Mouse (Mus musculus) layer of hippocampus, postnatal 36 days (tissue): ENCODE data around the gene Usf2. TPM values are rescaled to one million over a fixed set of nuclear protein-coding genes. Genes with fewer than 3 reads are reported as not detected.

ENCODE experiments used
- DNase-seq, 2 experiments: peaks; one replicate each; pipeline ENCODE4 v3.0.0; 2022
- total RNA-seq, 2 experiments: library from RNA; stranded (reverse); gene quantifications; 2 replicates each; pipeline ENCODE4 v1.2.3; 2021

Usf2 gene
- 100 to 1,000 TPM; 116 to 126 TPM for total RNA-seq

DNA sequence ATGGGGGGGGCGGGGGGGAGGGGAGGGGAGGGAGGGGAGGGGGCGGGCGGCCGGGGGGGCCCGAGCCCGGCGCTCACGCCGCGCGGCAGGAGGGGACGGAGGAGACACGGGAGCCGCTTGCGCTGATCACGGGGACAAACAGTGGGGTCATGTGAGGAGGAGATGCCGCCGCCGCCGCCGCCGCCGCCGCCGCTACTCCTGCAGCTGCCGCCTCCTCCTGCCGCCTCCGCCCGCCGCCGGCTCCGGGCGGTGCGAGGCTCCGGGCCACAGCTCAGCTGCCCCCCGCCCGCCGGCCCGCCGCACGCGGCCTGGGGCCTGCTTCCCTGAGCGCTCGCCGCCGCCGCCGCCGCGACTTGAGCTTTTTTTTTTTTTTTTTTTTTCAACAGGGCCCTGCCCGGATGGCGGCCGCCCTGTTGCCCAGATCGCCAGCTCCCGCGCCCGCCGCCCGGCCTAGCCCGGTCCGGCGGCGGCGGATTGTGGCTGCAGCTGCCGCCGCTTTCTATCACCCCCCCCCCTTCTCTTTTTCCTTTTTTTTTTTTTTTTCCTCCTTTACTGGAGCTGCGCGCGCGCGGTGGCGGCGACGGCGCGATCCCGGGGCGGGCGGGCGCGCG, at the start of gene Usf2:
Gene Usf2, minus strand, starts transcription at position 48 of the 611 bp plus-strand sequence.
- DNase-seq, result peak; percentile 77 to 82

DNA sequence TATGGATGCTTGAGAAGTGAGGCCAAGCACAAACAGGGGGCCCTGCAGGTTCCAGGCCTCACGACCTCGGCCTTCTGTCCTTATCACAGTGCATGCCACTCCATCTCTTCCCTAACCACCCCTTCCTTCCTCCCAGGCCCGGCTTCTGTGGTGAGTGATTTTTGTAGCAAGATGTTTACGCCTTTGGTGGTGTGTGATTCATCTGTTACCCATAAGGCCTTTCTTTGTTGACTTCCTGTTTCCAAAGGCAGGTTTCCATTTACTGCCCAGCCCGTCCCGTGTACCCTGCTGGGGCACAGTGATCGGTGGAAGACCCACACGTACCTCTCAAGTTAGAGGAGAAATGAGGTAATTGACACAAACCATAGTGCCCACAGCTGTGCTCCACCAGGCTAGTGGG, 46.0 kb upstream of the Usf2 start:
- DNase-seq, result no peak

DNA sequence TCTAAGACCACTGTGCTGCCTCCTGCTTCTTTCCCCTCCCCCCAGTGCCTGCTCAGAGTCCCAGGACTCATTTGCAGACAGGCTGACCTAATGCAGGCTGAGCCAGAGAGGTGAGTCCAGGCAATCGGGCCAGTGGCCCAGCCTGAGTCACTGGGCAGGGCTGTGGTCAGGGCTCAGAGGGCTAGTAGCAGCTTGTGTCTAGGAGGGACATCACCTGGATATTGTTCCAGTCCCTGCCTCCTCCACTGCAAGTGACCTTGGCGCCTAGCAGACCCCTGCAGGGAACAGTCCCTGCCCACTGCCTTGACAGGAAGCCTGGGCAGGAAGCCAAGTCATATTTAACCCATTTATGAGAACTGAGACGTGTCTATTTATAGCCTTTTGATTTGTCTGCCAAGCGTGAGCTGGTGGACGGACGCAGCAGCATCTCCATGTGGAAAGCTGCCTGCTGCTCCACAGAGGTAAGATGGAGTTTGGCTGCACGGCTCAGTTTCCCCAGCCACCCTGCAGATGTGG, 44.0 kb upstream of the Usf2 start:
- no peak for DNase-seq

DNA sequence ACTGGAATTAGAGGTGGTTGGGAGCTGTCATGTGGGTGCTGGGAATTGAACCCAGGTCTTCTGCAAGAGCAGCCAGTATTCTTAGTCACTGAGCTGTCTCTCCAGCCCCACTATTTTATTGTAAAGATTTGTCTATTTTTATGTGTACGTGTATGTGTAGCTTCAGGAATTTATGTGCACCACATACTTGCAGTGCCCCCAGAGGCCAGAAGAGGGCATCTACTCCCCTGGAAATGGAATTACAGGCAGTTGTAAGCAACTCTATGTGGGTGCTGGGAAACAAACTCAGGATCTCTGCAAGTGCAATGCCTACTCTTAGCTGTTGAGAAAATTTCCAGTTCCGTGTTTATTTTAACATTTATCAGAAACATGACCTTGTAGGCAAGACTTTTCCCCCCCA, 39.9 kb upstream of the Usf2 start:
- DNase-seq, result no peak

DNA sequence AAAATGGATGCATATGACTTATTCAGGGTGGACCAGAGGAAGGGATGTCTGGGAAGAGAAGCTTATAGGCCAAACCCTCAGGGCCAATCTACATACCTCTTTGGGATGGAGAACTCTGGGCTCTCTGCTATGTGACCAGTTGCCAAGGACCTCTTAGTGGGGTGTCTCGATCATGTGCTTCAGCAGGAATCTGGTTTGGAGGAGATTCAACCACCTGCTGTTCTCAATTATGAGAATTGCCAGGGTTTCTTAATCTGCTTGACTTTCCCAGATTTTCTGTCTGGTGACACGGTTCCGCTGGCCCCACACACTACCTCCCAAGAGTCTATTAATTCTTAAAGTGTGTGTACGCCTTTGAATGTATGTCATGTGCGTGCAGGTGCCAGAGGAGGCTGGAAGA, 37.4 kb upstream of the Usf2 start:
- DNase-seq, result no peak

DNA sequence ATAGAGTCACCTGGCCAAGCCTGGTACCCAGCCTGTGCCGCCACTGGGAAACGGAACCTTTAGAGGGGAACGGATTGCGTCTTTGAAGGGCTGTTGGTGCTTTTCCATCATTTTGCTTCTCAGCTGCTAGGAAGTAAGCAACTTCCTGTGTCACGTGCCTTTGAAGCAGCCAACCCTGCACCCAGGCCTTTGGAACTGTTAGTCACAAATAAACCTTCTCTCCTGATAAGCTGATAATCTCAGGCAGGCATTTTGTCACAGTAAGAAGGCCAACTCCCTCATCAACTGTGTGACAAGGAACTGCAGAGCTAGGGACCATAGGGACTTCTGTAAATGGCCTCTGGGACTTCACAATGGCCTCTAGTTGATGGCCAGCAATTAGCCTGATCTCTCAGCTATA, 35.5 kb upstream of the Usf2 start:
- no peak for DNase-seq

DNA sequence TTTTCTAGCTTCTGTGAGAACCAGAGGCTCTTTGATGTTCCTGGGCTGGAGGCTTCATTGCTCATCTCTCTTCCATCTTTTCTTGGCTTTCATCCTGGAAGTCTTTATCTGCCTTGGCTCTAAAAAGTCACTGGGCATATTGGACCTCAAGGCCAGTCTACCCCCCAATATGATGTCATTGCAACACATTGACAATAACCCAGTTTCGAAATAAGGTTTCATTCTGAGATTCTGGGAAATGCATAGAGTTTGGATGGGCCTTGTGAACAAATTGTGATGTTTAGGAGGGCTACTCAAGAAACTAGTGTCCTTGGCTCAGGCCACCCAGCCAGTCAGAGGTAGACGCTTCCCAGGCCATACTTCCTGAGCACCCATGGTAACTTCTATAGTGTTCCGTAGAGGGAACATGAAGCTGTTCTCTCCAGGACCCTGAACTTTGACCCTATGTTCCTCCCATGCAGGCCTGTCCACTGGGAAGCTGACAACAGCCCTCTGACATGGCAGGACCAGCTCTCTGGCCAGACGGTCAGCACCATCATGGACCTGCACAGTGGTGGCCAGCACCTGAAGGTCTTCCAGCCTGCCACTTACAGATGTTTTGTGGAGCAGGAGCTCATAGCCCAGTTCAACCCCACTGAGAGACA, 32.0 kb upstream of the Usf2 start:
- DNase-seq, result no peak

DNA sequence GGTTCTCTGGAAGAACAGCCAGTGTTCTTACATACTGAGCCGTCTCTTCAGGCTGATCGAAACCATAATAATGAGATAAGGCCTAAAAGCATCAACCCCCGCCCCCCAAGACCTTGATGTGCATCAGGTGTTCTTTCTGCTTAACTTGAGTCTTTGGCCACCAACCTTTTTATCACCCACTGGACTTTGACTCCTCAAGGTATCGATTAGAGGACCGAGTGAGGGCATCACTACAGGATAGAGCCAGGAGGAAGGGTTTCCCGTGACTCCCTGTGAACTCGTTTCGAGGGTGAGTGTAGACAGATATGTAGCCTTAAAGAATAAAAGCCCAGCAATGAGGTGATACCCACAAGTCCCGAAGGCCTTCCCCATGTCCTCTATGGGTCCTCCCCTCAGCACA, 28.8 kb upstream of the Usf2 start:
- DNase-seq, result no peak

DNA sequence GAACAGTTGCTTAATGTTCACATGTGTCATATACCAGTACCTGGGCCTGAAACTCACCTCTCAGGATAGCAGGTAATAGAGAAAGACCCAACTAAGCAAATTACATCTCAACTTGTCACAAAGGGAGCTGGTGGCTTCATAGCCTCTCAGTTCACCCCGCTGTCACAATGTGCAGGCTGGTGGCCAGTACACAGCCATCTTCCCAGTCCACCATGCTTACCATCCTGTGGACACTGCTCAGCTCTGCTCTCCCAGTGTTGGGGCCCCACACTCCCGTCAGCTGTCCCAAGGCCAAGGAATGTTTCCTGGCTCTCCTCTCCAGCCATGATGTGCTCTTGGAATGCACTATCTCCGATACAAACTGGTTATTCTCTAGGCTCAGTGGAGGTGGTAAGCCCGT, 25.1 kb upstream of the Usf2 start:
- DNase-seq, result no peak

DNA sequence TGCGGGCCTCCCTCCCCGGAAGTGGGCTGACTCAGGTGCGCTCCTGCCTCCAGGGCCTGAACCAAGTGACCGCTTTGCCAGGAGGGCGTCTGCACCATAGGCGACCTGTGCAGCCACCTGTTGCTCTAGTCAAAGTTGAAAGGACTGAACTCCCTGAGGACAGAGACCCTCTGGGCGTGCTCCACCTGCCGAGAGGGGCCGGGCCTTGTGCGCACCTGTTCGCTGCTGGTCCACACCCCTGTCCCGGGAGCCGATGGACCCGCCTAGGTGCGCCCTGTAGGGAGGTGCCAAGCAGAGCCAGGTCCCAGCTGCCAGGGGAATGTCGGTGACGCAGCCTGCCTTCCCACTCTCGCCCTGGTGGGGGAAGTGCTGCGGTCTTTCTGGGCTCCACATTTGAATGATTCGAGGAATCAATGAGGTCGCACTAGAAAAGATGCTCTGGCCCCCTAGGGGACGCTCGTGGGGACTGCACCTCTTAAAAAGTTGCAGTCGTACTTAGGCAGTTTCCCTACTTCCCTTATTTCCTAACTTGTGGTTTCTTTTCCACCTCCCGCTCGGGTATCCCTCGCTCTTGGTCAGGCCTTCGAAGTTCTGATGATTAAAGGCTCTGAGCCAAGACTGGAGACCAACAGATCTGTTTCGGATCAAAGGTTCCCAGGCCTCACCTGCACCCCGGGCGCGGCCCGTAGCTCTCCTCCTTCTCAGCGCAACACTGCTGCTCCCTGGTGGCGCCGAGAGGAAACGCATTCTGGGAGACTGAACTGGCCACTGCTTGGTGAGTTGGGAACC, 17.1 kb upstream of the Usf2 start, which contains the start of gene Fam187b:
Gene Fam187b, plus strand, starts transcription at position 290 of the 789 bp plus-strand sequence.
- DNase-seq, result peak; percentile 62 to 73

DNA sequence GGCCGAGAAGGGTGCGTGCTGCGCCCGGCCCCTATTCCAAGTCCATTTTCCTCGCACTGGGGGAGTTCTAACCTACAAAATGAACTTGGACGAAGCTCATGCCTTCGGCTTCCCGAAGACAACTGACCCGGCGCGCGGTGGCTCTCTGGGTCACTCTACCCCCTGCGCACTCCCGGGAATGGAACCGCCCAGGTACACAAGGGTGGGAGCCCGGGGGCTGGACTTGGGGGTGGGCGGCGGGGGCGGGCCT, 16.6 kb upstream of the Usf2 start, which contains the start of gene Lsr:
Gene Lsr, minus strand, starts transcription at position 214 of the 250 bp plus-strand sequence.
- DNase-seq, result no peak

DNA sequence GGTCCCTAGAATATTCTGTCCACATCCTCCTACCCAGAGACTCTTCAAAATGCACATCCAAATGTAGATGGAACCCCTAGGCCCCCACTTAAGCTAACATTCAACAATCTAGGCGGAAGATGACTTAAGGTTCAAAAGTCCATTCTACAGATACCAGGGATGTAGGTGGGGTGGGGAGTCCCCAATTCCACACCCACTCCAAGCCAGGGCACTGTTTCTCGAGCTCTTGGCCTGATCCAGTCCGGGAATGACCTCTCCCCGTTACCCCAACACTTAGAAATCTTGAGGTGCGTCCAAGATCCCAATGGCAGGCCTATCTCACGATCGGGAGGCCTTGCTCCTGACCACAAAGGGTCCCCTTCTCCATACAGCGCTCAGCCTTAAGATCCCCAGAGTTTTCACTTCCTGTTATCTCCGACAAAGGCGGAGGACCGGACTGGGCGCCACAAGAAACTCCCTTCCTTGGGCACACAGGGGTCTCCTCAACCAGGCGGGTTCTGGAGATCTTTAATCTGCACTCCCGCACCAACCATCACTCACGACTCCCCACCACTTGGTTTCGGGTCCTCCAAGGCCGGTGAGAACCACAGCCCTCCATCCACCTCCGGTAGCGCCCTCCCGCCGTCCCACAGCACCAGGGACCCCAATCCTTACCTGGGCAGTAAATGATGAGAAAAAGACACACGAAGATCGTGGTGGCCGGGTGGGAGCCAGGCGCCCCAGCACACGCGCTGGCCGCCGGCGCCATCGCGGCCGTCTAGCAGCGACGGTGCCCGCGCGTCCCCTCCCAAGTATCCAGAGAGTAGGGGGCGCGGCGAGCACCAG, 16.0 kb upstream of the Usf2 start:
- no peak for DNase-seq

DNA sequence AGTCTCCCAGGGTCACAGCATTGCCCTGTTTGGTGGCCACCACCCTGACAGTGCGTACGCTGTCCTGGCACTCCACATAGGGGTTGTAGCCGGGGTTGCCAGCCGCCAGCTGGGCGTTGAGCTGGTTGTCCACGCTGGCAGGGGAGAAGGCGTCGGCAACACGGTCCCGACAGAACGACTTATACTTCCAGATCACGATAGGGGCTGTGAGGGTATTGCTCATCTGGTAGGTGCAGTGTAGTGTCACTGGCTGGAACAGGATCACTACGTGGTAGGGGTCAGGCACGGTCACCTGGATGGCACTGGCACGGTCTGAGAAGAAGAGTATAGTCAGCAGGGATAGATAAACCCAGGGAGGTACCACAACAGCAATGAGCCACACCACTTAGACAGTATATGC, 15.3 kb upstream of the Usf2 start:
- DNase-seq, result no peak

DNA sequence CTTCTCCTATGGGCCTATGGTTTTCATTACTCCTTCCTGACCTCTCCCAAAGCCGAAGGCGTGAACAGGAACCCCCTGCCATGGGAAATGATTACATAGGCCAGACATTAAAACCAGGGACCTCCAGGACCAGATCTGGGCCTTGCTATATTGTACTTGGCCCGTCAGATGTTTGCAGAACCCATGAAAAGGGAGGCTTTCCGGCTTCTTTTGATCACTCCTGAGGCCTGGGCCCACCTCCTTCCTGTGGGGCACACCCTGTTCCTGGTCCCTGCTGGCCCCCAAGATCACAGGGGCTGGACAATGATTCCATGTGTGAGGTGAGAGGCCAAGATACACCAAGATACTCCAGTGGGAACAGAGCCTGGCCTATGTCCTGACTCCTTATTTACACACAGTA, 12.6 kb upstream of the Usf2 start:
- no peak for DNase-seq

DNA sequence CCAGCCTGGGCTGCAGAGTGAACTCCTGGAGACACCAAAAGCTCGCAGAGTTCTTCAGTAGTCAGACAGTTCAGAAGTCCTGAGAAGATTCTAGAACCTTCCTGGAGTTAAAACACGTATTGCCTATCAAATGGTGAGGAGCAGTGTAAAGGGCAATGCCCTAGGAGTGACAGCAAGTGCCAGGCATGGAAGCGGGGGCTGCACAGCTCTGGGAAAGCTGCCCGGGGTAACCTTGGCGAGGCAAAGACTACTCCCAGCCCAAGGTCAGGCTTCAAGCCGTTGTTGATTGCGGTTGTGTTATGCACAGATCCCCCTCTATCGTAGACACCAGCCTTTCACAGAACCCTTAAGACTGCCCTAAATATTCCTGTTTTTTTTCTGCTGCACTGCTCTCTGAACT, 12.0 kb upstream of the Usf2 start:
- DNase-seq, result no peak

DNA sequence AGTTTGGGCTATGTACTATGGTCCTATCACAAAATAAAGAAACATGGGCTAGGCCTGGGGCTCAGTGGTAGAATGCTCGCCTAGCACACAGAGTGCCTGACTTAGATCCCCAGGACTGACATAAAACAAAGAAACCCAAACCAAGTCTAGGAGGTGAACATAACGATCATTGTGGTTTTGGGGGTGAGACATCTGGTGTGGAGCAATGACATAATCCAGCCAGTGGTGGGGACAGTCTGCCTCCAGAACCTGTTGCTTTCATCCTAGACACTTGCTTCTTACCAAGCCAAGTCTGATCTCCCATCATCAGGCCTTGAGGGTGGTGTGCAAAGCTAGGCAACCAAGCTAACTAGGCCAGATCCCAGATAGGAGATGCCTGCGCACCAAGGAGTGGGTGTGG, 10.1 kb upstream of the Usf2 start:
- DNase-seq, result no peak

DNA sequence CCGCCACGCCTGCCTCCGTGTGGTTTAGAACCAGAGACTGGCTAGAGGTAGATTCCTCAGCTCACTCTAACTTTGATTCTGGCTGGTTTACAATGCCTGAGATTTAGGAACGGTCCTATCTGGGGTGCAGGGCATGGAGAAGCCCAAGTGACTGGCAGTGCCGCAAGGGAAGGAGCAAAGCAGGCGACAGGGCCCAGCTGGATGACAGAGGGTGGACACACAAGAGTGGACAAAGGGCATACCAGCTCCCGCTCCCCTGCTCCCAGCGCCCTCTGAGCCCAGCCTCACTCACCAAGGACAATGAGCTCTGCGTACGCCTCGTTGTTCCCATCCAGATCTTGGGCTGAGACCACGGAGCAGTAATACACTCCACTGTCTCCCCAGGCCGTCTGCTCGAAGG, 9.1 kb upstream of the Usf2 start:
- DNase-seq, result no peak

DNA sequence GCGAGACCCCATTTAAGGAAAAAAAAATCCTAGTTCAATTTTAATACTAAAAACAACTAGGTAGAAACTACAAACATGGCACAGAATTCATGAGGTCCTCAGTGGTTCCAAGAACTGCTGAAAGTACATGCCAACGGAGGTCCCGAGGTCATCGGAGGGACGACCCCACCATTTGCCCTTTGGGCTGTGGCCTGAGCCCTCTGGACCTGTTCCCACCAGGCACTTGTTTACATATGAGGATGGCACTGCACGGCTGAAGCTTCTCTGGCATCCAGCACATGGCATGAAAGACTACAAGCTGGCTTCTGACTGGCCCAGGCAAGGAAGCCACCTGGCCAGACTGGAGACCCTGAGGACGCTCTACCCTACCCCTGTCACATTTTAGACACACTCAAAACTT, 7.8 kb upstream of the Usf2 start:
- no peak for DNase-seq

DNA sequence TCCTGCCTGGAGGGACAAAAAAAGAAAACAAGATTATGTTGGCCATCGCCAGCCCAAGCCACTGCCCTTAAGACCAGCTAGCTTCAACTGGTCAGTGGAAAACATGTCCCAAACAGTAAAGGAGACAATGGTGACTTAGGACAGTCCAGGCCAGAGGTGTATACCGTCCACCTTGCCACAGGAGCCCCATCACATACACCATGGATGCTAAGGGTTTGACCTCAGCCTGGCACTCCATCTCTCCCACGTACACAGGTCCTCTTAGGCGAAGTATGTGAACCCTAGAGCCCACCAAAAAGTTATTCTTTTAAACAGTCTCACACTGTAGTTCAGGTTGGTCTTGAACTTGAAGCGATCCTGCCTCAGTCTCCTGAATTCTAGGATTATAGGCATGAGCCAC, 6.3 kb upstream of the Usf2 start:
- no peak for DNase-seq

DNA sequence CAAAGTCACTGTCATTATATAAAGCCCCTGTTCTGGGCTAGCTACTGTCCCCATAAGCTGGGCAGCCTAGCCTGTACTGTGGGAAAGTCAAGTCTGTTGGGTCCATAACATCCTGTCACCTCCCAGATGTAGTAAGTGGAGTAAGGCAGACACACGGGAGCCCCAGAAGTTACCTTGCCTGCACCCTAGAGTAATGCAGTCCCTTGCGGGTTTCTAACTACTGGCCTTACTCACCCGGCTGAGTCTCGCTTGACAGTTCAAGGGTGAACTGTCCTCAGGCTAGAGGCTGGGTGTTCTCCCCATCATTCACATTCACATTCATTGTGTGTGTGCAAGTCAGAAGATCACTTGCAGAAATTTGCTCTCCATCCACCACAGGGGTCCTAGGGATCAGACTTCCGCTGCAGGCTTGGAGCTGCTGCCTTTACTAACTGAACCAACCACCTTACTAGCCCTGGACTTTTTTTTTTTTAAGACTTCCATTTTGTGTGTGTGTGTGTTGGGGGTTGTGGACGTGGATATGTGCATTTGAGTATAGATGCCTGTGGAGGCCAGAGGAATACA, 3.3 kb upstream of the Usf2 start:
- DNase-seq, result no peak

DNA sequence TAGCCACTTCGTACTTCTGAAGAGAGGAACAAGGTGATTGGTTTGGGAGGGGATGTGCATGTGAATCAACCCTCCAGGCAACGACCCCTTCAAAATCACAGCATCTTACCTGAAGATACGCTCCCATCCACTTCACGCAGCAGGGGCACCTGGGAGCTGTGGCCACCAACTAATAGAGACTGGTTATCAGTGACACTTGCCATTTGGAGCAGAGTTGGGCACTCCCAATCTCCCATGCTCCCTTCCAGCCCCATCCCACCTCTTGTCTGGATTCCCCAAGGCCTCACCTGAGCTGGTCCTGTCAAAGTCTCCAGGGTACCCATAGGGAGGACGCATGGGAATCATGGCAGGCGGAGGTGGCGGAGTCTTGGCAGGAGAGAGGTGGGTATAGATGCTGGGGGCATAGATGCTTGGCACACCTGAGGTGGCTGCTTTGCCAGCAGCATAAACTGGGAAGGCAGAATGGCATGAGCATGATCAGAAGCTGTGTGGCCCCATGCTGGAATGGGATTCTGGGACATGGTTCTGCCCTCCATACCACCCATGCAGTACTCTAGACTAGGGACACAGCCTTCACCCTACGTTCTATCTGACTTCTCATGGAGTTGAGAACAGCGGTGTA, 2.4 kb upstream of the Usf2 start:
- DNase-seq, result no peak
